Mouse (Mus musculus) neural tube, embryonic 14.5 days (tissue): ENCODE results near the gene Zfp358. TPM values are rescaled to one million over a fixed set of nuclear protein-coding genes. Genes with fewer than 3 reads are reported as not detected.

ENCODE experiments used
- ATAC-seq: fragments of 200-750 bp; cut with Nextera tagmentation; 2 replicates; pipeline ENCODE4 v1.8.0; 2017; ENCODE audit warnings: low read depth, mild to moderate bottlenecking, moderate TSS enrichment, moderate library complexity
- H3K27ac ChIP-seq: fragments of 300-500 bp; sonication (generic); 2 replicates; pipeline ENCODE4 v1.5.1; 2014; ENCODE audit warnings: low read depth, mild to moderate bottlenecking, control low read depth, low read length, moderate library complexity, mixed read lengths
- H3K27me3 ChIP-seq: fragments of 300-500 bp; sonication (generic); 2 replicates; pipeline ENCODE4 v1.6.1; 2014; ENCODE audit warnings: low read length; ENCODE audit not compliant: control insufficient read depth, insufficient read depth
- H3K36me3 ChIP-seq: fragments of 300-500 bp; sonication (generic); 2 replicates; pipeline ENCODE4 v1.6.1; 2014; ENCODE audit warnings: low read length, mixed read lengths; ENCODE audit not compliant: control insufficient read depth, insufficient read depth
- H3K4me1 ChIP-seq: fragments of 300-500 bp; sonication (generic); 2 replicates; pipeline ENCODE4 v1.6.1; 2014; ENCODE audit warnings: low read length; ENCODE audit not compliant: control insufficient read depth, insufficient read depth
- H3K4me2 ChIP-seq: fragments of 300-500 bp; sonication (generic); 2 replicates; pipeline ENCODE4 v1.6.1; 2014; ENCODE audit warnings: mild to moderate bottlenecking, low read depth, low read length, control low read depth
- H3K4me3 ChIP-seq: fragments of 300-500 bp; sonication (generic); 2 replicates; pipeline ENCODE4 v1.5.1; 2014; ENCODE audit warnings: low read depth, low read length, control low read depth, mixed read lengths
- H3K9ac ChIP-seq: fragments of 300-500 bp; sonication (generic); replicated peaks from 2 replicates; pipeline ENCODE4 v1.6.1; 2014; ENCODE audit warnings: low read depth, mild to moderate bottlenecking, control low read depth, low read length, mixed read lengths
- H3K9me3 ChIP-seq: fragments of 300-500 bp; sonication (generic); 2 replicates; pipeline ENCODE4 v1.6.1; 2016; ENCODE audit warnings: low read length; ENCODE audit not compliant: control insufficient read depth
- WGBS: fragments of 180-500 bp; shearing (Covaris S2); extraction: QIAGEN DNeasy Blood & Tissue Kit; methylation state at CpG from one replicate; pipeline ENCODE4 v1.1.7; 2014; 5-methylcytosine and 5-hydroxymethylcytosine counted together
- polyA plus RNA-seq: library from polyadenylated mRNA; unstranded; fragments of >200 nt; fragmentation: Nextera tagmentation; extraction: Ambion mirVana; gene quantifications from 2 replicates; pipeline ENCODE4 v1.2.1, GENCODE M21; 2014

The Zfp358 gene
- polyA plus RNA-seq, 1 experiment from 2014 or later: 43.5 TPM

DNA sequence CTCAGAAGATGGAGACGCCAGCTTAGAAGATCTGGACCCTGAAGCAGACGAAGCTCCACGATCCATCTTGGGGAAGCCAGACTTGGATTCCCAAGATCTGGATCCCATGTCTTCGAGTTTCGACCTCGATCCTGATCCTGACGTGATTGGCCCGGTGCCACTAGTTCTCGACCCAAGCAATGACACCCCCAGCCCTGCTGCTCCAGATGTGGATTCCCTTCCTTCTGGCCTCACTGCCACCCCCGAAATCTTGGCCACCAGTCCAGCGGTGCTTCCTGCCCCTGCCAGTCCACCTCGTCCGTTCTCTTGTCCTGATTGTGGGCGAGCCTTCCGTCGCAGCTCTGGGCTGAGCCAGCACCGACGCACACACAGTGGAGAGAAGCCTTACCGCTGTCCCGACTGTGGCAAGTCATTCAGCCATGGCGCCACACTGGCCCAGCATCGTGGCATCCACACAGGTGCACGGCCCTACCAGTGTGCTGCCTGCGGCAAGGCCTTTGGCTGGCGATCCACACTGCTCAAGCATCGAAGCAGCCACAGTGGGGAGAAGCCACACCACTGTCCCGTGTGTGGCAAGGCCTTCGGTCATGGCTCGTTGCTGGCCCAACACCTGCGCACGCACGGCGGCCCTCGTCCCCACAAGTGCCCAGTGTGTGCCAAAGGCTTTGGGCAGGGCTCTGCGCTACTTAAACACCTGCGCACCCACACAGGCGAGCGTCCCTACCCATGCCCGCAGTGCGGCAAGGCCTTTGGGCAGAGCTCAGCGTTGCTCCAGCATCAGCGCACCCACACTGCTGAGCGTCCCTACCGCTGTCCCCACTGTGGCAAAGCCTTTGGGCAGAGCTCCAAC lies 2.9 kb downstream of the Zfp358 start:
- Histone ChIP-seq H3K36me3 (peaks cover 15% of the 10 kb centered on the region), H3K9ac (no peak overlapping the region), H3K4me3 (no peak overlapping the region), H3K27me3 (no peaks in the 10 kb centered on the region), H3K4me2 (no peak overlapping the region), H3K27ac (no peak overlapping the region), H3K4me1 (peaks cover 4% of the 10 kb centered on the region), H3K9me3 (no peaks in the 10 kb centered on the region)
- ATAC-seq: no peak
- 98% methylated on average over 44 of the region's 44 CpGs for WGBS

- no peak overlapping the region for H3K9ac ChIP-seq
- no peak for ATAC-seq
- no peak overlapping the region for H3K4me3 ChIP-seq
- H3K27me3 ChIP-seq: no peaks in the 10 kb centered on the region
- no peaks in the 10 kb centered on the region for H3K9me3 ChIP-seq
- no peak overlapping the region for H3K27ac ChIP-seq
- peaks cover 15% of the 10 kb centered on the region for H3K36me3 ChIP-seq
- 92% methylated on average over 15 of the region's 15 CpGs for WGBS
- H3K4me1 ChIP-seq: peaks cover 10% of the 10 kb centered on the region
- no peak overlapping the region for H3K4me2 ChIP-seq
Observed at GRCm38 (mm10) chr8:3496428-3496748, 3.5 kb downstream of the Zfp358 start.

- 89% methylated on average over 3 of the region's 3 CpGs for WGBS
- H3K9ac ChIP-seq: no peak overlapping the region
- peaks cover 12% of the 10 kb centered on the region for H3K4me1 ChIP-seq
- no peak for ATAC-seq
- H3K4me2 ChIP-seq: no peak overlapping the region
- no peaks in the 10 kb centered on the region for H3K9me3 ChIP-seq
- peaks cover 15% of the 10 kb centered on the region for H3K36me3 ChIP-seq
- H3K27me3 ChIP-seq: no peaks in the 10 kb centered on the region
- no peak overlapping the region for H3K4me3 ChIP-seq
- no peak overlapping the region for H3K27ac ChIP-seq
Observed at GRCm38 (mm10) chr8:3498583-3498982, 5.6 kb downstream of the Zfp358 start.

- H3K27ac ChIP-seq: peak overlapping the region; percentile 75
- 6% methylated on average over 8 of the region's 8 CpGs for WGBS
- ATAC-seq: peak; percentile 25
- H3K36me3 ChIP-seq: peaks cover 15% of the 10 kb centered on the region
- H3K9me3 ChIP-seq: no peaks in the 10 kb centered on the region
- H3K4me2 ChIP-seq: peak overlapping the region; percentile 74
- H3K9ac ChIP-seq: peak overlapping the region; percentile 57
- H3K27me3 ChIP-seq: no peaks in the 10 kb centered on the region
- H3K4me1 ChIP-seq: peaks cover 8% of the 10 kb centered on the region
- H3K4me3 ChIP-seq: peak overlapping the region; percentile 77
Observed at GRCm38 (mm10) chr8:3499751-3500150, 6.8 kb downstream of the Zfp358 start.

DNA sequence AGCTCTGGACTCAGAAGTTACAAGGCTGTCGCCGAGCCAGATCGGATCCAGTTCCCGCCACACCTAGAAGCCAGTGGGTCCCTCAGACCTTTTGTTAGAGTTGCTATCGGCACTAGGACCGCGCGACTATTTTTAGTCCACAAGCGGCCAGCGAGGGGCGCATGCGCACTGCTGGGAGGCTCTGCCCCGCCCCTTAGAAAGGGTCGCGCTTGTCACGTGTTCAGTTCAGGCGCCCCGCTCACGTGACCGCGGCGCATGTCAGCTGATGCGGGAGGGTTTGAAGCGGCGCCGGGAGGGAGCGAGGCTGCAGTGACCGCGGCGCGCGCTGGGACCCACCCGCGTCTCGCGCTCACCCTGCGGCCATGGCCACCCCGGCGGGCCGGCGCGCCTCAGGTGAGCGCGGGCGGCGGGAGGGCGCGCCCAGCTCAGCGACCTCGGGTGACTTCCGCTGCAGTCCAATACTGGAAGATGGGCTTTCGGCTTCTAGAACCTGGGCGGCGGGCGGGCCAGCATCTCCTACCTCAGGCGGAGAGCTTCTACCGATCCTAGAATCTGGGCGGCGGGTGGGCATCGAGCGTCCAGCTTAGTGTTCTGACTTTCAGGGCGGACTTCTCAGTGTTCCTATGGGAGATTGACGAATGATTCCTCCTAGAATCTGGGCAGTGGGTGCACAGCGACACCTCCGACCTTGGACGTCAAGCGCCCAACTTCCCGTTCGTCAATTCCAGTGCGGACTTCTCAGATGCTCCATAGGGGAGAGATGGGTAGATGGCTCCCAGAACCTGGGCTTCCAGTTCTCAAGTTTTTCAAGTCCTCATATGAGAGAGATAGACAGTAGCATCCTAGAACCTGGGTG lies 7.5 kb downstream of the Zfp358 start, which contains the start of gene Mcoln1:
Gene Mcoln1, plus strand, starts transcription at position 223 of the 856 bp plus-strand sequence.
- peak within 1 kb of the TSS; percentile 70 for H3K9ac ChIP-seq
- peak; percentile 89 for ATAC-seq
- no peaks in the 10 kb centered on the region for H3K27me3 ChIP-seq
- H3K27ac ChIP-seq: peak within 1 kb of the TSS; percentile 75
- WGBS: under 1% methylated on average over 69 of the region's 70 CpGs
- H3K9me3 ChIP-seq: no peaks in the 10 kb centered on the region
- peaks cover 17% of the 10 kb centered on the region for H3K36me3 ChIP-seq
- H3K4me2 ChIP-seq: peak within 1 kb of the TSS; percentile 86
- peak within 1 kb of the TSS; percentile 77 for H3K4me3 ChIP-seq
- H3K4me1 ChIP-seq: peaks cover 8% of the 10 kb centered on the region

GRCm38 (mm10) chr8:3502217-3502616 lies 9.3 kb downstream of the Zfp358 start:
- Histone ChIP-seq H3K27me3 (no peaks in the 10 kb centered on the region), H3K4me1 (peaks cover 8% of the 10 kb centered on the region), H3K4me3 (no peak overlapping the region), H3K27ac (no peak overlapping the region), H3K9ac (no peak overlapping the region), H3K36me3 (peaks cover 13% of the 10 kb centered on the region), H3K4me2 (no peak overlapping the region), H3K9me3 (no peaks in the 10 kb centered on the region)
- no peak for ATAC-seq
- WGBS: 77% methylated on average over 4 of the region's 4 CpGs

GRCm38 (mm10) chr8:3507979-3508754 lies 15.2 kb downstream of the Zfp358 start:
- no peak overlapping the region for H3K4me3 ChIP-seq
- no peaks in the 10 kb centered on the region for H3K27me3 ChIP-seq
- H3K36me3 ChIP-seq: peaks cover 39% of the 10 kb centered on the region
- H3K9ac ChIP-seq: no peak overlapping the region
- no peaks in the 10 kb centered on the region for H3K9me3 ChIP-seq
- no peak overlapping the region for H3K4me2 ChIP-seq
- 89% methylated on average over 6 of the region's 6 CpGs for WGBS
- no peak overlapping the region for H3K27ac ChIP-seq
- H3K4me1 ChIP-seq: no peaks in the 10 kb centered on the region
- no peak for ATAC-seq

DNA sequence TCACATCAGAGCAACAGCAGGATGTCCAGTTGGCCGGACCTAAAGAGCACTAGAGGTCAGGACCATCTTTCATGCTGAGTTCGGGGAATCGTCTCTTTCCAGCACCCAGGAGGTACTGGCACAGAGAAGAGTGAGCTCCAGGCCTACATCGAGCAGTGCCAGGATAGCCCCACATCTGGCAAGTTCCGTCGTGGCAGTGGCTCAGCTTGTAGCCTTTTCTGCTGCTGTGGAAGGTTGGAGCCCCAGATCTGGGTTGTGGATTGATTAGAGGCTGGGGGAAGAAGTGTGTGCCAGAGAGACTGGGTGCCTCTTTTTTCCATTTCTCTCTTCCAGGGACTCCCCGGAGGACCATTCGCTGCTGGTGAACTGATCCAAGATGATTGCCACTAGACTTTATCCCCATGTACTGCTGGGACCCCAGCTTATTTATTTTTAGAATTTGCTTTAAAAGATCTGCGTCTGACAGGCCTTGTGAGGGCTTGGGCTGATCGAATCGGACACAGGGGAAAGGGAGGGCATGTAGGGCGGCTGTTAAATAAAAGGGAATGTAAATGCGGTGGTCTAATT lies 21.8 kb downstream of the Zfp358 start:
- H3K9me3 ChIP-seq: no peaks in the 10 kb centered on the region
- 37% methylated on average over 13 of the region's 13 CpGs for WGBS
- H3K9ac ChIP-seq: peak overlapping the region; percentile 33; the same call in 1 of the 2 replicates
- no peak for ATAC-seq
- H3K4me3 ChIP-seq: peak overlapping the region; percentile 50; the same call in 1 of the 2 replicates
- H3K4me1 ChIP-seq: no peaks in the 10 kb centered on the region
- no peaks in the 10 kb centered on the region for H3K27me3 ChIP-seq
- peak overlapping the region; percentile 90 for H3K4me2 ChIP-seq
- H3K27ac ChIP-seq: peak overlapping the region; percentile 58
- 0 out of 2 replicates have a peak, but pooled peaks cover 8% of the 10 kb centered on the region for H3K36me3 ChIP-seq
